Mouse (Mus musculus) limb, embryonic 12.5 days (tissue): ENCODE data around the gene Tmem161a. TPM values are rescaled to one million over a fixed set of nuclear protein-coding genes. Genes with fewer than 3 reads are reported as not detected.
A peak's percentile ranks its signal among the peaks of the same experiment; 100 is the strongest.

ENCODE experiments used
- ATAC-seq: fragments of 200-750 bp; cut with Nextera tagmentation; 2 replicates; pipeline ENCODE4 v1.8.0; 2017; ENCODE audit warnings: low read depth, moderate TSS enrichment; ENCODE audit not compliant: insufficient number of reproducible peaks, insufficient read depth, low FRiP score, low TSS enrichment
- H3K27ac ChIP-seq: fragments of 300-500 bp; sonication (generic); 2 replicates; pipeline ENCODE4 v1.5.1; 2016; ENCODE audit warnings: mild to moderate bottlenecking, moderate library complexity
- H3K27me3 ChIP-seq: fragments of 300-500 bp; sonication (generic); 2 replicates; pipeline ENCODE4 v1.6.1; 2016; ENCODE audit warnings: mild to moderate bottlenecking, moderate library complexity
- H3K36me3 ChIP-seq: fragments of 300-500 bp; sonication (generic); 2 replicates; pipeline ENCODE4 v1.6.1; 2016; ENCODE audit warnings: mild to moderate bottlenecking, moderate library complexity
- H3K4me1 ChIP-seq: fragments of 300-500 bp; sonication (generic); replicated peaks from 2 replicates; pipeline ENCODE4 v1.6.1; 2016
- H3K4me2 ChIP-seq: fragments of 300-500 bp; sonication (generic); 2 replicates; pipeline ENCODE4 v1.6.1; 2016; ENCODE audit warnings: mild to moderate bottlenecking, moderate library complexity
- H3K4me3 ChIP-seq: fragments of 300-500 bp; sonication (generic); replicated peaks from 2 replicates; pipeline ENCODE4 v1.5.1; 2016; ENCODE audit warnings: mild to moderate bottlenecking
- H3K9ac ChIP-seq: fragments of 300-500 bp; sonication (generic); replicated peaks from 2 replicates; pipeline ENCODE4 v1.6.1; 2016; ENCODE audit warnings: mild to moderate bottlenecking, moderate library complexity
- H3K9me3 ChIP-seq: fragments of 300-500 bp; sonication (generic); 2 replicates; pipeline ENCODE4 v1.6.1; 2016; ENCODE audit warnings: mild to moderate bottlenecking, moderate library complexity
- WGBS: fragments of 180-500 bp; shearing (Covaris S2); methylation state at CpG from one replicate; pipeline ENCODE4 v1.1.7; 2016; 5-methylcytosine and 5-hydroxymethylcytosine counted together
- polyA plus RNA-seq: library from polyadenylated mRNA; unstranded; fragments of >200 nt; fragmentation: Nextera tagmentation; extraction: Ambion mirVana; gene quantifications from 2 replicates; pipeline ENCODE4 v1.2.1, GENCODE M21; 2016

Tmem161a gene
- polyA plus RNA-seq = 67.5 and 69.9 TPM in 2 replicates

DNA sequence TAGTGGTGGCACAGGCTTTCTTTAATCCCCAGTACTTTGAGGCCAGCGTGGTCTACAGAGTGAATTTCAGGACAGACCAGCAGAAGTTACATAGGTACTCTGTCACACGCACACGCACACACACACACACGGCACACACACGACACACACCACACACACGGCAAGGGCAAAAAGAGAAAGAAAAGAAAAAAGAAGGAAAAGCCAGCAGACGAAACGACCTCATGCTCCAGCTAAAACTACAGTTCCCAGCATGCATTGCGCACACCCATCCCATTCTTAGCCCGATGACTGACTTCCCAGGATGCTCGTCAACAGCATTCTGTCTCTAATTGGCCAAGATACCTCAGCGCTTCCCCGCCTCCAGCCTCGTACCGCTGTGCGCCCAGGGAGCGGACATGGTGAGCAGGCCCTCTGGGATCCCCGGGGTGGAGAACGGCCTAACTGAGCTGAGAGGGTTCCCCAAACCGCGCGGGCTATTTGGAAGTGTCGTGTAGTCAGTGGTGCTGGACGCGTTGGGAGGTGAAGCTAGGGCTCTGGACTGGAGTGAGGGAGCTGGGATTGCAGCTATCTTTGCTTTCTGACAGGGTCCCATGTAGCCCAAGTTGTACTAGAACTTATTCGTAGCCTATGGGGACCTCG is at the start of gene Tmem161a:
Tmem161a (plus strand) TSS at position 314 of the 639 bp plus-strand sequence.
- 3% methylated on average over 27 of the region's 27 CpGs for WGBS
- peak; percentile 86 for ATAC-seq
- H3K27me3 ChIP-seq = 0 out of 2 replicates have a peak, but pooled peaks cover 4% of the 10 kb centered on the region
- peak within 1 kb of the TSS; percentile 66 for H3K9ac ChIP-seq
- peaks cover 14% of the 10 kb centered on the region for H3K4me1 ChIP-seq
- H3K36me3 ChIP-seq = peaks cover 10% of the 10 kb centered on the region
- H3K27ac ChIP-seq = peak within 1 kb of the TSS; percentile 13; the same call in 1 of the 2 replicates
- peak within 1 kb of the TSS; percentile 72 for H3K4me3 ChIP-seq
- H3K4me2 ChIP-seq = peak within 1 kb of the TSS; percentile 56
- no peaks in the 10 kb centered on the region for H3K9me3 ChIP-seq

DNA sequence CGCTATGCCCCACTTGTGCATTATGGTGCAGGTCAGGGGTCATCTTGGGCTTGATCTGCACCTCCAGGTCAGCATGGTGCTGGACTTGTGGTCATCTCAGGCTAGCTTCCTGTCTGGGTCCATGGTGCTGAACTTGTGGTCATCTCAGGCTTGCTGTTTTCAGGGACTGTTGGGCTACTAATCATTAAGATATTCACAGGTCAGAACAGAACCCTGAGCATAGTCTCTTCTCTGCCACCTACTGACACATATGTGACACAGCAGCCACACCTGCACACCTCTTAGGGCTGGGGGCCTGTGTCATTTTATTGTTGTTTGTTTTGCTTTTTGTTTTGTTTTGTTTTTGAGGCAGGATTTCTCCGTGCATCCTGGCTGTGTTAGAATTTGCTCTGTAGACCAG is 49.3 kb upstream of the Tmem161a start:
- Histone ChIP-seq H3K4me3 (no peak overlapping the region), H3K36me3 (no peaks in the 10 kb centered on the region), H3K4me1 (peaks cover 8% of the 10 kb centered on the region), H3K27ac (no peak overlapping the region), H3K9me3 (no peaks in the 10 kb centered on the region), H3K27me3 (peaks cover 59% of the 10 kb centered on the region), H3K4me2 (no peak overlapping the region), H3K9ac (no peak overlapping the region)
- ATAC-seq = no peak
- WGBS = 48% methylated on average over 2 of the region's 2 CpGs

DNA sequence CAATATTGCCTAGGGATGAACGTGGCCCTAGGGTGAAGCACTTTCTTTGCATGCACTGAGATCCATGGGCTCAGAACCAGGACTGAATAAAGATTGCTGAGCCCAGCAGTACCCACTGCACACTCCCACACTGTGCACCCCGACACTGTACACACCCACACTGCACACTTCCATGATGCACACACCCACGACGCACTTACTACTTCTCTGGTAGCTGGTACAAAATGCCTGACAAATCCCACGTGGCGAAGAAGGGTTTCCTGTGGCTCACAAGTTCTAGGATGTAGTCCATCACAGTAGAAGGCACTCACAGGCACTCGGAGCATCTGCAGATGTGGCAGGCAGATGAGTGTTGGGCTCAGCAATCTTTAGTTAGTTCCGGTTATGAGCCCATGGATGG is 47.2 kb upstream of the Tmem161a start:
- 64% methylated on average over 8 of the region's 8 CpGs for WGBS
- Histone ChIP-seq H3K36me3 (no peaks in the 10 kb centered on the region), H3K4me3 (no peak overlapping the region), H3K9me3 (no peaks in the 10 kb centered on the region), H3K27me3 (peaks cover 38% of the 10 kb centered on the region), H3K4me1 (peaks cover 8% of the 10 kb centered on the region), H3K27ac (no peak overlapping the region), H3K4me2 (no peak overlapping the region), H3K9ac (no peak overlapping the region)
- no peak for ATAC-seq

DNA sequence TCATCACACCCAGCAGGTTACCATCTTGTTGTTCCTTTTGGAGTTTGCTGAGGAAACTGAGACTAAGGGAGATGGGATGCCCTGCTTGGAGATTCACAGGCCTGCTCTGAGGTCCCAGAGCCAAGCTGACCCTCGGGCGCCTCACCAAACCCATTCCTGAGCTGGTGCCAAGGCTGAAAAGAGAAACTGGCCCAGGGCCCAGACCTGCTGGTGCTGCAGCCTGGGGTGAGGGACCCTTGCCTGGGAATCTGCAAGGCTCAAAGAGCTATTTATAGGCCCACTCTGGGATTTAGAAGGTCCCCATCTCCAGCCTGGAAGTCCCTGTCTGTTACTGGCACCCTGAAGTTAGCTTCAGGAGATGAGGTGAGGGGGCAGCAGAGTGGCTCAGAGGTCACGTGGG is 43.7 kb upstream of the Tmem161a start:
- no peak overlapping the region for H3K27ac ChIP-seq
- H3K9ac ChIP-seq = peak overlapping the region; percentile 23; the same call in 1 of the 2 replicates
- H3K4me2 ChIP-seq = no peak overlapping the region
- 83% methylated on average over 3 of the region's 3 CpGs for WGBS
- H3K36me3 ChIP-seq = peaks cover 12% of the 10 kb centered on the region
- peaks cover 9% of the 10 kb centered on the region; the same call in 1 of the 2 replicates for H3K27me3 ChIP-seq
- no peak for ATAC-seq
- H3K4me3 ChIP-seq = no peak overlapping the region
- H3K4me1 ChIP-seq = peaks cover 14% of the 10 kb centered on the region
- no peaks in the 10 kb centered on the region for H3K9me3 ChIP-seq

DNA sequence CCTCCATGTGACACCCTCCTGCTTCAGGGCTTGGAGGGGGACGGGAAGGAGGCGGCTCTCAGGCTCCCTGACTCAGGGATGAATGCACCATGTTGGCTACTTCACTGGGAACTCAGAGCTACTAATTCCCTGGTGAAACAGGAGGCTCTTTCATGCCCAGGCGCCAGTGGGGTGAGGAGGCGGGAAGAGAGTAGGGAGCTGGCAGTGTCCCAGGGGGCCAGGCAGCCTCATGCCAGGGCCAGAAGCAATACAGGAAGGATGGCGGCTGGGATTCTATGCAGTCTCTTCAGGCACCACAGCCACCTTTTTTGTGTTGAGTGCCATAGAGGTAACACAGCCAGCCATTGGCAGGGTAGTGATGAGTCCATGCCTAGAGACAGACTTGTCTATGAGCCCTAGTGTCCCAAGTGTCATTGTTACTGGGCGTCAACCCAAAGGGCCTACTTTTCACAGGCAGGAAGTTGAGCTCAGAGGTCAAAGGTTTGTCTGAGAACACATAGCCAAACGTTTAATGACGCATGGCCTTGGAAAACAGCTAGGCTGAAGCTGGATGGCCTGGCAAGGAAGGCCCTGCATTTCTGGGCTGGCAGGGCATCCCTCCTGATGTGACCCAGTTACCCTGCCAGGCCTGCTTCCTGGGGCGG is 42.7 kb upstream of the Tmem161a start:
- Histone ChIP-seq H3K9ac (no peak overlapping the region), H3K36me3 (peaks cover 22% of the 10 kb centered on the region), H3K27ac (no peak overlapping the region), H3K4me1 (peaks cover 14% of the 10 kb centered on the region), H3K4me2 (no peak overlapping the region), H3K9me3 (no peaks in the 10 kb centered on the region), H3K27me3 (peaks cover under 1% of the 10 kb centered on the region; the same call in 1 of the 2 replicates), H3K4me3 (no peak overlapping the region)
- WGBS = 69% methylated on average over 9 of the region's 9 CpGs
- ATAC-seq = no peak

DNA sequence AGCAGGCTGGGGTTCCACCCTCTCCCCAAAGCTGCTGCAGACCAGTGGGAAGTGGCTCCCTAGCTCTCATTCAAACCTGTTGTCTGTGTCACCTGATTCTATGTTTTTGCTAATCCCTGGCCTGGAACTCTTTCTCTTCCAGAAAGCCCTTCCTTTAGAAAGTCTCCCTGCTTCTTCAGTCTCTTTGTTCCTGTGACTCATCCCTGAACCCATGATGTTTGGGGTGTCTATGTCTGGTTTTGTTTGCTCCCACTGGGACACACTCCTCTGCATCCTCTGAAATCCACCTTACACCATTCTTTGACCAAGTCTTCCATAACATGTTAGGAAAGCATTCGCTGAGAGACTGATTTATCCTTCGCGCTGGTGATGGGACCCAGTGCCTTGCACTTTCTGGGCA is 42.1 kb upstream of the Tmem161a start:
- Histone ChIP-seq H3K27ac (no peak overlapping the region), H3K9ac (no peak overlapping the region), H3K36me3 (peaks cover 29% of the 10 kb centered on the region), H3K9me3 (no peaks in the 10 kb centered on the region), H3K27me3 (no peaks in the 10 kb centered on the region; the same call in 1 of the 2 replicates), H3K4me2 (no peak overlapping the region), H3K4me1 (peaks cover 14% of the 10 kb centered on the region), H3K4me3 (no peak overlapping the region)
- ATAC-seq = no peak
- 88% methylated on average over 3 of the region's 3 CpGs for WGBS

DNA sequence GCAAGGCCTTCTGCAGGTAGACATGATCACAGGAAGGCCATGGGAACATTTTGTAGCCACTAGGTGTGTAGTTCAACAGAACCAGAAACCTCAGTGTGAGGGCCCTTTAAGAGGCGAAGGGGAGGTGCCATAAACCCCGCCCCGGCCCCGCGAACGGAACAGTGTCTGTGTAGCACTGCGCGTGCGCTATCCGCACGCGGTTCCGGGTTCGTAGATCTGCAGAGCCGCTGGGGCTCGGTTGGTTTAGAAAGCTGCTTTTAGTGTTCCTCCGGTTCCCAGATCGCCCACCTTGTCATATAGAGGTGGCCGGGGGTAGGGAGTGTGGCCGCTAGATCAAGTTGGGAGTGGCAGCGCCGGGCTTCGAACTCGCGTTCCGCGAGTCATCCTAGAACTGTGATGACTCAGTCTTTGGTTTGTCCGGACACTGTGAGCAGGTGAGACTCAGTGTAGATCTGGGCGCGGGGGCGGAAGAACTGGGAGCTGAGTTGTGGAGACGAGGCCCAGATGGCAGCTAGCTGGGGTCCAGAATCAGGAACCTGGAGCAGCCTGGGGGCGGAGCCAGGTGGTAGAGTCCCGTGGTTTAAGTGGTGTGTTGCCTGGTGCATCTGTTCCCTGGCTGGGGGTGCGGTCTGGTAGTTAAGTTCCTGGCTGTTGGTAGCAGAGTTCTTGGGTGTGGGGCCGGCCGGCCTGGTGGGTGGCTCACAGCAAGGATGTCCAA is 40.8 kb upstream of the Tmem161a start, which contains the start of gene Nr2c2ap:
Nr2c2ap (plus strand) TSS at position 168 of the 718 bp plus-strand sequence.
- H3K9ac ChIP-seq = peak within 1 kb of the TSS; percentile 66
- no peaks in the 10 kb centered on the region for H3K27me3 ChIP-seq
- H3K4me1 ChIP-seq = peaks cover 14% of the 10 kb centered on the region
- peak within 1 kb of the TSS; percentile 78 for H3K4me2 ChIP-seq
- peak within 1 kb of the TSS; percentile 70 for H3K4me3 ChIP-seq
- H3K36me3 ChIP-seq = peaks cover 41% of the 10 kb centered on the region
- WGBS = 2% methylated on average over 37 of the region's 37 CpGs
- 0 out of 2 replicates have a peak within 1 kb of the TSS, but pooled peaks have one; percentile 13 for H3K27ac ChIP-seq
- no peaks in the 10 kb centered on the region for H3K9me3 ChIP-seq
- peak; percentile 79 for ATAC-seq

DNA sequence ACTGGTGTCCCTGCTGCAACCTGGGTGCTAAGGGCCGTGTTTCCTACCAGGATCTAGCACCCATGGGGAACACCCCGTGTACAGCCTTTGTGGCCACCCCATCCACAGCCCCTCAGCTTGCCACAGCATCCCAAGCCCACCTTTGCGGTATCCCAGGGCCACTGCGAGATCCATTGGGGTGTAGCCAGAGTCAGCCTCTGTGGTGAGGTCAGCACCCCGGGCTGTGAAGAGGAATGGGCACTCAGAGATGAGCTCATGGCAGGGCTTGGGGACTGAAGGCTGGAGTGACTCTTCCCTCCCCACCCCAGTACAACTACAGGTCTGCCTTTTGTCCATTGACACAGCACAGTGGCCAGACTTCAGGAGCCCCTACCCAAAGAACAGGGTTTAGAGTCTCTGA is 38.1 kb upstream of the Tmem161a start:
- H3K4me1 ChIP-seq = peaks cover 22% of the 10 kb centered on the region
- H3K4me3 ChIP-seq = no peak overlapping the region
- no peaks in the 10 kb centered on the region for H3K9me3 ChIP-seq
- no peak for ATAC-seq
- H3K36me3 ChIP-seq = peaks cover 48% of the 10 kb centered on the region
- no peak overlapping the region for H3K27ac ChIP-seq
- H3K9ac ChIP-seq = no peak overlapping the region
- no peak overlapping the region for H3K4me2 ChIP-seq
- 88% methylated on average over 5 of the region's 5 CpGs for WGBS
- no peaks in the 10 kb centered on the region for H3K27me3 ChIP-seq

DNA sequence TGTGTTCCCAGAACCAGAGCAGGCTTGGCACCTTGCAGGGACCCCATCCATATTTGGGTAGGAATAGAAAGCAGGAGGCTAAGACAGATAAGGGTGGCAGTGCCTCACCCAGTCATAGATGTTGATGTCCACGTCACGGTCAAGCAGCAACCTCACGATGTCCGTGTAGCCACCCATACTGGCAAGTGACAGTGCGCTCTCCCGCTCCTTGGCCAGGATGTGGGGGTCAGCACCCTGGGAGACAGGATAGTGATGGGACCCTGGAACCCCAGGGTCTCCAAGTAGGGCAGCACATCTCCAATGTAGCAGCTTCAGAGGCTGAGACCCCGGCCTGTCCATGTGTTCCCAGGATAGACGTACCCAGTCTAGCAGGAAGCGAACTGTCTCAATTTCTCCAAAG is 37.2 kb upstream of the Tmem161a start:
- no peak for ATAC-seq
- H3K4me3 ChIP-seq = no peak overlapping the region
- H3K27me3 ChIP-seq = no peaks in the 10 kb centered on the region
- H3K9ac ChIP-seq = no peak overlapping the region
- no peaks in the 10 kb centered on the region for H3K9me3 ChIP-seq
- 92% methylated on average over 9 of the region's 9 CpGs for WGBS
- peaks cover 22% of the 10 kb centered on the region for H3K4me1 ChIP-seq
- no peak overlapping the region for H3K4me2 ChIP-seq
- no peak overlapping the region for H3K27ac ChIP-seq
- peaks cover 48% of the 10 kb centered on the region for H3K36me3 ChIP-seq

DNA sequence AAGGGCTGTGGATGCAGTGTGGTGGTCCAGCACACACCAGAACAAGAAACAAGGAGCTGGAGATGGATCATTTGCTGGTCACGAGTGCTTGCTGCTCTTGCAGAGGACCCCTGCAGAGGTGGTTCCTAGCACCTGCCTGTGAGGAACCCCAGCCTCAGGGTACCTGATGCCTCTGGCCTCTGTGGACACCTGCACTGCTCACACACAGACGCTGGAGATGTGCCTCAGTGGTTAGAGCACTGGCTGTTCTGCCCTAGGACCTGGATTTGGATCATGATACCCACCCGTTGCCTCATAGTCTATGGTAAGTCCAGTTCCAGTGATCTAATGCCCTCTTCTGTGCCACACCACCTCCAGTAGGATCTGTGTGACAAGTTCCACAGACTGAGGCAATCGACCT is 35.6 kb upstream of the Tmem161a start:
- H3K4me3 ChIP-seq = no peak overlapping the region
- WGBS = 85% methylated on average over 4 of the region's 4 CpGs
- no peak for ATAC-seq
- H3K9me3 ChIP-seq = no peaks in the 10 kb centered on the region
- H3K4me1 ChIP-seq = peaks cover 24% of the 10 kb centered on the region
- H3K36me3 ChIP-seq = peaks cover 48% of the 10 kb centered on the region
- no peak overlapping the region for H3K9ac ChIP-seq
- no peaks in the 10 kb centered on the region for H3K27me3 ChIP-seq
- no peak overlapping the region for H3K27ac ChIP-seq
- H3K4me2 ChIP-seq = no peak overlapping the region

DNA sequence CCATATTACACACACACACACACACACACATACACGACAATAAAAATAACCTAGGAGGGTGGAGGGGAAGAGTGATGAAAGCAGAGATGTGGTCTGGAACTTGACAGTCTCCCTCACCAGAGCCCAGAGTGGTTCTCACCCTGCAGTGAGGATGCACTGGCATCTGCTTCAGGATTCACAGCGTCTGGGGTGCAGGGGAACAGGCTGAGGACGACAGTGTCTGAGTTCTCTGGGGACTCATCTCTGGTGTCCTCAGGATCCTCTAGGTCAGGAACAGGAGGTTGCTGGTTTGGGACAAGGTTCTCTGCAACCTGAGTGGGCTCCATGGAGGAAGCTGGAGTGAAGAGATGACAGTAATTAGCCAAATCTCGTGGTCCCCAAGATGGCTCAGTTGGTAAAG is 34.3 kb upstream of the Tmem161a start:
- peak overlapping the region; percentile 82 for H3K4me3 ChIP-seq
- H3K4me2 ChIP-seq = peak overlapping the region; percentile 63
- no peaks in the 10 kb centered on the region for H3K9me3 ChIP-seq
- H3K27me3 ChIP-seq = no peaks in the 10 kb centered on the region
- peak overlapping the region; percentile 61; the same call in 1 of the 2 replicates for H3K9ac ChIP-seq
- no peak overlapping the region for H3K27ac ChIP-seq
- H3K4me1 ChIP-seq = peaks cover 17% of the 10 kb centered on the region
- ATAC-seq = no peak
- 80% methylated on average over 4 of the region's 4 CpGs for WGBS
- H3K36me3 ChIP-seq = peaks cover 53% of the 10 kb centered on the region
